Mouse (Mus musculus) hindbrain, embryonic 15.5 days (tissue): ENCODE results near the gene Hvcn1. TPM values are rescaled to one million over a fixed set of nuclear protein-coding genes. Genes with fewer than 3 reads are reported as not detected.
"Not testable (repeated sequence)": the region's sequence is repeated elsewhere in the genome, so short reads cannot be mapped to it uniquely, and the experiment has no call there.

ENCODE experiments used
- ATAC-seq: fragments of 200-750 bp; cut with Nextera tagmentation; 2 replicates; pipeline ENCODE4 v1.8.0; 2017; ENCODE audit warnings: low read depth, moderate number of reproducible peaks, moderate TSS enrichment; ENCODE audit not compliant: low FRiP score
- H3K27ac ChIP-seq: fragments of 300-500 bp; sonication (generic); replicated peaks from 2 replicates; pipeline ENCODE4 v1.5.1; 2015; ENCODE audit warnings: mild to moderate bottlenecking, inconsistent platforms
- H3K27me3 ChIP-seq: fragments of 300-500 bp; sonication (generic); 2 replicates; pipeline ENCODE4 v1.6.1; 2015; ENCODE audit warnings: control low read depth, inconsistent platforms
- H3K36me3 ChIP-seq: fragments of 300-500 bp; sonication (generic); 2 replicates; pipeline ENCODE4 v1.6.1; 2015; ENCODE audit warnings: control low read depth, inconsistent platforms
- H3K4me1 ChIP-seq: fragments of 300-500 bp; sonication (generic); replicated peaks from 2 replicates; pipeline ENCODE4 v1.6.1; 2015; ENCODE audit warnings: control low read depth, inconsistent platforms
- H3K4me2 ChIP-seq: fragments of 300-500 bp; sonication (generic); 2 replicates; pipeline ENCODE4 v1.6.1; 2015; ENCODE audit warnings: moderate library complexity, mild to moderate bottlenecking, inconsistent platforms
- H3K4me3 ChIP-seq: fragments of 300-500 bp; sonication (generic); 2 replicates; pipeline ENCODE4 v1.5.1; 2015; ENCODE audit warnings: mild to moderate bottlenecking, inconsistent platforms
- H3K9ac ChIP-seq: fragments of 300-500 bp; sonication (generic); 2 replicates; pipeline ENCODE4 v1.6.1; 2015; ENCODE audit warnings: inconsistent platforms
- H3K9me3 ChIP-seq: fragments of 300-500 bp; sonication (generic); 2 replicates; pipeline ENCODE4 v1.6.1; 2016; ENCODE audit warnings: control low read depth, inconsistent platforms
- WGBS: fragments of 180-500 bp; shearing (Covaris S2); methylation state at CpG from one replicate; pipeline ENCODE4 v1.1.7; 2015; 5-methylcytosine and 5-hydroxymethylcytosine counted together
- polyA plus RNA-seq: library from polyadenylated mRNA; unstranded; fragments of >200 nt; fragmentation: Nextera tagmentation; extraction: Ambion mirVana; gene quantifications from 2 replicates; pipeline ENCODE4 v1.2.1, GENCODE M21; 2015

Hvcn1 gene
- polyA plus RNA-seq, 1 experiment from 2014 or later = 1.4 TPM

- no peaks in the 10 kb centered on the region for H3K27me3 ChIP-seq
- no peak overlapping the region for H3K4me3 ChIP-seq
- no peak overlapping the region for H3K27ac ChIP-seq
- ATAC-seq = no peak
- H3K36me3 ChIP-seq = peaks cover 37% of the 10 kb centered on the region
- H3K4me2 ChIP-seq = no peak overlapping the region
- no peaks in the 10 kb centered on the region for H3K4me1 ChIP-seq
- WGBS = 38% methylated on average over 1 of the region's 1 CpGs
- no peak overlapping the region for H3K9ac ChIP-seq
- H3K9me3 ChIP-seq = no peaks in the 10 kb centered on the region
Measured at GRCm38 (mm10) chr5:122176398-122176797, 30.2 kb upstream of the Hvcn1 start.

DNA sequence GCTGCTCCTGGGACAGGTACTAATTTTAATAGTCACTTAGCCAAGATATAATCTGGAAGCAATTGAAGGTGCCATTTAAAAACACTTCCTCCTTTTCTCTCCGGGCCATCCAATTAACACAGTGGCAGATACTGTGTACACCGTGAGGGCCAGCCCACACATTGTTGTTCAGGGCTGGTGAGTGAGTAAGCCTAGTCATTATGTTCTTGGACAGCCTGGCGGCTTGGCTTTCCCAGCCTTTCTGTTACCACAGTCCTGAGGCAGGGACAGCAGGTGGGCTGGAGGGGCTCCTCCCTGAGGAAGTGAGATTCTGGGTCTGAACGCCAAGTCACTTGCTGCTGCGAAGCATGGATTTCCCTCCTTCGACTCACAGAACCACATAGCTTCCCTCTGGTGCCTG lies 26.9 kb upstream of the Hvcn1 start:
- H3K4me3 ChIP-seq = no peak overlapping the region
- H3K9me3 ChIP-seq = no peaks in the 10 kb centered on the region
- H3K4me1 ChIP-seq = no peaks in the 10 kb centered on the region
- H3K4me2 ChIP-seq = no peak overlapping the region
- no peak for ATAC-seq
- 61% methylated on average over 6 of the region's 6 CpGs for WGBS
- no peak overlapping the region for H3K9ac ChIP-seq
- peaks cover 16% of the 10 kb centered on the region for H3K36me3 ChIP-seq
- H3K27me3 ChIP-seq = no peaks in the 10 kb centered on the region
- no peak overlapping the region for H3K27ac ChIP-seq

- Histone ChIP-seq H3K27me3 (no peaks in the 10 kb centered on the region), H3K9ac (no peak overlapping the region), H3K9me3 (no peaks in the 10 kb centered on the region), H3K4me1 (no peaks in the 10 kb centered on the region), H3K27ac (no peak overlapping the region), H3K36me3 (no peaks in the 10 kb centered on the region), H3K4me3 (no peak overlapping the region), H3K4me2 (no peak overlapping the region)
- WGBS = 91% methylated on average over 7 of the region's 7 CpGs
- ATAC-seq = no peak
Measured at GRCm38 (mm10) chr5:122184283-122184806, 22.3 kb upstream of the Hvcn1 start.

DNA sequence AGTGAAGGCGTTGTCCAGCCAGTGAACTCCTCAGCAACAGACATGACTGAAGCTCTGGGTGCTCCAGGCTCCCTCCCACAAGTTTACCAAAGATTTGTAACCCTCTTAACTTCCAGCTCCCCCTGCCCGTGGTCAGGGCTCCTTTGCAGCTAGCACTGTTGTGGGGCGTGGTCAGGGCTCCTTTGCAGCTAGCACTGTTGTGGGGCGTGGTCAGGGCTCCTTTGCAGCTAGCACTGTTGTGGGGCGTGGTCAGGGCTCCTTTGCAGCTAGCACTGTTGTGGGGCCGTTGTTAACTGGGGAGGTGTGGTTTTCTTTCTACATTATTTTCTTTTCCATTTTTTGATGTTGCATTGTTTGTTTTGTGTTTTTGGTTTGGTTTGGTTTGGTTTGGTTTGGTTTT lies 21.7 kb upstream of the Hvcn1 start:
- ATAC-seq, H3K9ac ChIP-seq, H3K4me2 ChIP-seq, H3K9me3 ChIP-seq, H3K36me3 ChIP-seq, H3K4me1 ChIP-seq, H3K4me3 ChIP-seq, H3K27ac ChIP-seq, H3K27me3 ChIP-seq: not testable (repeated sequence)
- 98% methylated on average over 6 of the region's 6 CpGs for WGBS

DNA sequence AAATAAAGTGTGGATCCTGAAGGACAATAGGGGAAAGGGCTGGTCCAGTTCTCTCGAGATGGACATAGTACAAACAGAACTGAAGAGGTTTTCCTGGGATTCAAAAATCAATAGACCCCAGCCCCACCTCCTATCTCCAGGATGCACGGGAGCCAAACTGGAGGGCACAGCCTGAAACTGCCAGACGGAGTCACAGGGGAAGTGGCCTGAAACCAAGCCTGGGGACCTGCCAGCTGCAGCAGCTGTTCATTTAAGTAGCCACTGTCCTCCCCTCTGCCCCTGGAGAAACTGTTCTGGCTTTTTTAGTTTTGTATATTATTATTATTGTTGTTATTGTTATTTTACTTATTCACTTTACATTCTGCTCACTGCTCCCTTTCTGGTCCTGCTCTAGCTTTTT lies 17.5 kb upstream of the Hvcn1 start:
- H3K9ac ChIP-seq = no peak overlapping the region
- no peak overlapping the region for H3K4me2 ChIP-seq
- ATAC-seq = no peak
- H3K4me3 ChIP-seq = no peak overlapping the region
- H3K27me3 ChIP-seq = no peaks in the 10 kb centered on the region
- no peaks in the 10 kb centered on the region for H3K9me3 ChIP-seq
- no peaks in the 10 kb centered on the region for H3K36me3 ChIP-seq
- 54% methylated on average over 3 of the region's 3 CpGs for WGBS
- no peak overlapping the region for H3K27ac ChIP-seq
- no peaks in the 10 kb centered on the region for H3K4me1 ChIP-seq

DNA sequence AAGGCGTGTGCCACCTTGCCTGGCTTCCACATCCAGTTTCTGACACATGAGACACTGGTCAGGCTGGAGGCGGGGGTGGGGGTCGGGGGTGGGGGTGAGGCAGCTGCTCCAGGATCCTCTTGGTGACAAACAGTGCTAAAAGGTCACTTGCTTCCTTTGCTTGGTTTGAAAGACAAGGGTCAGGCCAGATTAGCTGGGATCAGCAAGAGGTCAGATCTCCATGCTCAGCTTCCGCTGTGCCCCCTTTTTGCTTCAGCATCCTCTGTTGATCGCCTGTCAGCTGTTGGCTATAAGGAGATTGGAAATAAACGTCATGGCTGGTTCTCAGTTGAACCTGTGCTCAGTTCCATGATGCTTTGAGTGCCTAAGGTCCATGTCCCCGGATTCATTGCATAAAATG lies 16.1 kb upstream of the Hvcn1 start:
- 49% methylated on average over 7 of the region's 7 CpGs for WGBS
- Histone ChIP-seq H3K9ac (no peak overlapping the region), H3K4me2 (no peak overlapping the region), H3K36me3 (no peaks in the 10 kb centered on the region), H3K27ac (no peak overlapping the region), H3K27me3 (no peaks in the 10 kb centered on the region), H3K9me3 (no peaks in the 10 kb centered on the region), H3K4me3 (no peak overlapping the region), H3K4me1 (no peaks in the 10 kb centered on the region)
- ATAC-seq = no peak

DNA sequence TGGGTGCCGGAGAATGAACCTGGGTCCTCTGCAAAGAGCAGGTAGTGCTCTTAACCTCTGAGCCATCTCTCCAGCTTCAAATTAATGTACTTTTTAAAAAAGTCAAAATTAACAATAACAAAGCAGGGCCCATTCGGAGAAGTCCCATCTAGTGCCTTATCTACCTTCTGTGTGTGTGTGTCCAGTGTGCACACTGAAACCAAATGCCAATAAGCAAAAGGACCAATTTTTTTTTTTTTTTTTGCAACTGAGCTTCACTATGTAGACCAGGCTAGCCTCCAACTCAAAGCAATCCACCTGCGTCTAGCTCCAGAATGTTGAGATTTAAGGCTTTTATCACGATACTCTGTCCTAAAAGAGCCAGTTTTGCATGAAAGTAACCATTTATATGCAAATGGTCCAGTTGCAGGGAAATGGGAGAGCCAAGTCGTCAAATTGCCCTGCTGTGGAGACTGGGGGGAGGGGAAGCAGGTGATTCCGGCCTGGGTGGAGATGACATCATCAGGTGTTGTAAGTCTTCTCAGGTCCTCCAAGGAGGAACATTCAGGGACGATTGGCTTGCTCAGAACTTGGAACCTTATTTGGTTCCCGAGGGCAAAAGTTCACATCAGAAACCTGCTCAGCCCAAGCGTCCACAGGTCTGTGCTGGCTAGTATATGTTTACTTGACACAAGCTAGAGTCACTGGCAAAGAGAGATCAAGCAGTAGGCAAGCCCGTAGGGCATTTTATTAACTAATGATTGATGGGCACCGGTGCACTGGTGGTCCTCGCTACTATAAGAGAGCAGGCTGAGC lies 15.1 kb upstream of the Hvcn1 start:
- Histone ChIP-seq H3K4me1 (no peaks in the 10 kb centered on the region), H3K27me3 (no peaks in the 10 kb centered on the region), H3K9ac (no peak overlapping the region), H3K9me3 (no peaks in the 10 kb centered on the region), H3K36me3 (no peaks in the 10 kb centered on the region), H3K4me3 (no peak overlapping the region), H3K4me2 (no peak overlapping the region), H3K27ac (no peak overlapping the region)
- no peak for ATAC-seq
- WGBS = 66% methylated on average over 12 of the region's 12 CpGs

DNA sequence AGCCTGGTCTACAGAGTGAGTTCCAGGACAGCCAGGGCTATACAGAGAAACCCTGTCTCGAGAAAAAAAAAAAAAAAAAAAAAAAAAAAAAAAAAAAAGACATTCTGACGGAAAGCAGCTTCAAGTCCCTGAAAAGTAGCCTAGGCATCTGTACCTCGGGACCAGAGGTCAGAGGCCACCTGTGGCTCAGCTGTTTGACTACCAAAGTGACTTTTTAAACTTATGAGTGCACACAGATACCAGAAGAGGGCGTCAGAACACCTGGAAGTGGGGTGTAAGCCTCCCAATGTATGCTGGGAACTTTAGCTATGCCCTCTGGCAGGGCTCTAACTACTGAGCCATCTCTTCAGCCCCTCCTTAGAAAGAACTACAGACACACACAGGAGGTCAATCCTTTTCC lies 14.3 kb upstream of the Hvcn1 start:
- no peaks in the 10 kb centered on the region for H3K27me3 ChIP-seq
- H3K36me3 ChIP-seq = no peaks in the 10 kb centered on the region
- no peak overlapping the region for H3K4me2 ChIP-seq
- no peak overlapping the region for H3K9ac ChIP-seq
- no peak overlapping the region for H3K4me3 ChIP-seq
- WGBS = 65% methylated on average over 4 of the region's 4 CpGs
- H3K4me1 ChIP-seq = no peaks in the 10 kb centered on the region
- no peak for ATAC-seq
- no peaks in the 10 kb centered on the region for H3K9me3 ChIP-seq
- H3K27ac ChIP-seq = no peak overlapping the region

- no peaks in the 10 kb centered on the region for H3K27me3 ChIP-seq
- H3K4me2 ChIP-seq = no peak overlapping the region
- H3K4me3 ChIP-seq = no peak overlapping the region
- H3K27ac ChIP-seq = no peak overlapping the region
- H3K36me3 ChIP-seq = no peaks in the 10 kb centered on the region
- ATAC-seq = no peak
- WGBS = 94% methylated on average over 4 of the region's 4 CpGs
- H3K4me1 ChIP-seq = no peaks in the 10 kb centered on the region
- no peak overlapping the region for H3K9ac ChIP-seq
- H3K9me3 ChIP-seq = no peaks in the 10 kb centered on the region
Measured at GRCm38 (mm10) chr5:122200872-122201271, 5.7 kb upstream of the Hvcn1 start.

DNA sequence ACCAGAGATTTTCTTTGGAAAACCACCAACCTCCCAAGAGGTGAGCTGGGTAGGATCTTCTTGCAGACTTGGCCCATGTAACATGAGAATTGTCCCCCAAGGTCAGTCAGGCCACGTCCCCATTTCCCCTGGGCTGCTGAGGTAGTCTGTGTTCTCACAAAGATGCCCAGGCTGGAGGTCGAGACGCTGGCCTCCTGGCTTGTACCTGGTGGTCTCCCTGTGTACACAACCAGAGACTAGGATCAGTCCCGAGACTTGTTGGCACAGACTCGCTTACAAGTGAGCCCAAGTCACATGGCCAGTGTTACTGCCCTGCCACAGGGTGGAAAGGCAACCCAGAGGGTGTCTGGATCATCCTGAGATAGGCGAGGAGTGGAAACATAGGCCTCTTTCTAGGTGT lies 4.7 kb upstream of the Hvcn1 start:
- H3K4me3 ChIP-seq = no peak overlapping the region
- ATAC-seq = no peak
- WGBS = 90% methylated on average over 6 of the region's 6 CpGs

DNA sequence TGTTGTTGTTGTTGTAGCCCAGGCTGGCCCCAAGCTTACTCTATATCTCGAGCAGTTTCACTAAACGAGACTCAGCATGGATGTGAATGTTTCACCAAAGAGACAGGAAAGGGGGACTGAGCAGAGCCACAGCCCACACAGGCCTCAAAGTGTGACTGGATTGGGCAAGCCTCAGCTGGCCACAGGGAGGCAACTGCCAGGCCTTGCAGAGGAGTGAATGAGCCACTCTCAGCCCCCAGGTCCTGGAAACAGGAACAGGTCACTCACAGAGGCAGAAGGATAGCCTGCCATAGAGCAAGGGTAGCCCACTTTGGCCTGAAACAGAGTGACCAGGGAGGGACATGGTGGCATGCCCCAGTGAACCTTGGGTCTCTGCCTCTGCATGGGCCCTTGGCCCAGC lies 2.4 kb upstream of the Hvcn1 start:
- no peak overlapping the region for H3K4me2 ChIP-seq
- H3K27me3 ChIP-seq = no peaks in the 10 kb centered on the region
- WGBS = 76% methylated on average over 2 of the region's 2 CpGs
- ATAC-seq = no peak
- no peaks in the 10 kb centered on the region for H3K36me3 ChIP-seq
- no peak overlapping the region for H3K27ac ChIP-seq
- H3K9ac ChIP-seq = no peak overlapping the region
- no peaks in the 10 kb centered on the region for H3K9me3 ChIP-seq
- no peaks in the 10 kb centered on the region for H3K4me1 ChIP-seq
- no peak overlapping the region for H3K4me3 ChIP-seq

More for the DNA sequence above, 4.7 kb upstream of the Hvcn1 start:
- H3K27me3 ChIP-seq = no peaks in the 10 kb centered on the region
- H3K4me1 ChIP-seq = no peaks in the 10 kb centered on the region
- H3K9ac ChIP-seq = no peak overlapping the region
- no peak overlapping the region for H3K27ac ChIP-seq
- no peaks in the 10 kb centered on the region for H3K9me3 ChIP-seq
- no peak overlapping the region for H3K4me2 ChIP-seq
- H3K36me3 ChIP-seq = no peaks in the 10 kb centered on the region

DNA sequence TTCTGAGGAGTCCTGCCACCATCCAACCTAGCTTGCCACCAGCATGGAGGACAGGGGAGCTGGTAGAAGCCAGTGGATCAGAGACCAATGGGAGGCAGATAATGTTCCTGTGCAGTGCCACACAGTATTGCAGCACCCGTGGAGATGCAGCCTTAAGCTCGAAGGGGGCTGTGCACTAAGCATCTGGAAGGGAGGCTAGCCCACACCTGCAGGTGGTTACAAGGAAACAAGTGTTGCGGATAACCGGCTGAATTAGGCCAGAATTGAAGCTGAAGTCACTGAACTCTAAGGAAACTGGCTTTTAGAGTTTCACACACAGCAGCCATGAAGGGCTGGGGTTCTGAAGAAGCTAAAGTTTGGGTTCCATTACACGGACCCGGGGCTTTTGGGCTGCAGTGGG lies 2.3 kb downstream of the Hvcn1 start:
- whole genome bisulfite sequencing = 57% methylated on average over 6 of the region's 6 CpGs
- no peak overlapping the region for H3K4me2 ChIP-seq
- no peak overlapping the region for H3K27ac ChIP-seq
- H3K9me3 ChIP-seq = no peaks in the 10 kb centered on the region
- no peaks in the 10 kb centered on the region for H3K36me3 ChIP-seq
- H3K4me3 ChIP-seq = no peak overlapping the region
- no peaks in the 10 kb centered on the region for H3K27me3 ChIP-seq
- no peak overlapping the region for H3K9ac ChIP-seq
- H3K4me1 ChIP-seq = peaks cover 9% of the 10 kb centered on the region; the same call in 1 of the 2 replicates
- ATAC-seq = no peak
